Mouse (Mus musculus) embryonic fibroblast, embryonic 13.5 days (primary cell): ENCODE results near the gene Ank3.

Source experiments
- CTCF ChIP-seq: IDR thresholded peaks from 2 replicates; pipeline ENCODE4 v1.5.1; 2011; ENCODE audit warnings: mild to moderate bottlenecking, control low read depth, low read length, moderate library complexity, borderline replicate concordance; ENCODE audit not compliant: insufficient read depth
- POLR2A ChIP-seq: IDR thresholded peaks from 2 replicates; pipeline ENCODE4 v1.6.1; 2011; ENCODE audit warnings: low read depth, mild to moderate bottlenecking, control low read depth, low read length, moderate library complexity

GRCm38 (mm10) chr10:69576264-69576663, 177.7 kb downstream of the Ank3 start:
- no peak for TF ChIP-seq CTCF
- no peak for TF ChIP-seq POLR2A
